ENCODE assay signal across 35 mouse cellular contexts in genomic region chr10:32393859-32394521, GRCm38 (mm10).
"Had no signal": no experiment of that assay in that cellular context is flagged by ENCODE, and none has a peak within 500 bp of the region (broad histone marks: within the 10 kb centered on the region; RNA-seq: fewer than 3 reads in every experiment).

No protein-coding gene starts in this region.

- H3K27ac ChIP-seq: heart, adult 2 months; heart, embryonic 10.5 days; heart, embryonic 13.5 days; heart, embryonic 15.5 days; hindbrain, embryonic 10.5 days; hindbrain, embryonic 12.5 days; hindbrain, embryonic 13.5 days; hindbrain, embryonic 14.5 days; hindbrain, embryonic 15.5 days; hindbrain, postnatal 0 days; intestine, embryonic 15.5 days; kidney, embryonic 15.5 days; kidney, postnatal 0 days; layer of hippocampus, adult 2 months had no signal

- H3K27me3 ChIP-seq: heart, embryonic 12.5 days; heart, embryonic 13.5 days; heart, embryonic 15.5 days; hindbrain, embryonic 12.5 days; hindbrain, embryonic 13.5 days; hindbrain, embryonic 15.5 days; intestine, embryonic 15.5 days; kidney, embryonic 15.5 days had no signal

- H3K9me3 ChIP-seq: heart, embryonic 10.5 days; heart, embryonic 12.5 days; heart, embryonic 13.5 days; heart, embryonic 15.5 days; hindbrain, embryonic 10.5 days; hindbrain, embryonic 12.5 days; hindbrain, embryonic 13.5 days; hindbrain, embryonic 15.5 days; intestine, embryonic 15.5 days; kidney, embryonic 15.5 days had no signal

- H3K4me1 ChIP-seq: heart, embryonic 10.5 days; heart, embryonic 12.5 days; heart, embryonic 13.5 days; heart, embryonic 15.5 days; hindbrain, embryonic 10.5 days; hindbrain, embryonic 12.5 days; hindbrain, embryonic 13.5 days; hindbrain, embryonic 15.5 days; intestine, embryonic 15.5 days; kidney, embryonic 15.5 days had no signal

- H3K9ac ChIP-seq: heart, embryonic 12.5 days; heart, embryonic 13.5 days; heart, embryonic 15.5 days; hindbrain, embryonic 12.5 days; hindbrain, embryonic 13.5 days; hindbrain, embryonic 14.5 days; hindbrain, embryonic 15.5 days; intestine, embryonic 15.5 days; kidney, embryonic 15.5 days had no signal

- H3K4me3 ChIP-seq: heart, adult 2 months; heart, embryonic 10.5 days; heart, embryonic 12.5 days; heart, embryonic 13.5 days; heart, embryonic 15.5 days; hindbrain, embryonic 10.5 days; hindbrain, embryonic 12.5 days; hindbrain, embryonic 13.5 days; hindbrain, embryonic 15.5 days; intestine, embryonic 15.5 days; kidney, embryonic 15.5 days; layer of hippocampus, adult 2 months had no signal

- ATAC-seq: hindbrain, embryonic 16.5 days; hindbrain, postnatal 0 days; inflammation-experienced regulatory T-cells, adult 6 months; intestine, embryonic 15.5 days; intestine, embryonic 16.5 days; intestine, postnatal 0 days had no signal

- H3K4me2 ChIP-seq: heart, embryonic 11.5 days; heart, embryonic 12.5 days; heart, embryonic 13.5 days; heart, embryonic 15.5 days; hindbrain, embryonic 12.5 days; hindbrain, embryonic 13.5 days; hindbrain, embryonic 14.5 days; hindbrain, embryonic 15.5 days; intestine, embryonic 15.5 days; kidney, embryonic 15.5 days had no signal

- H3K36me3 ChIP-seq: heart, embryonic 10.5 days; heart, embryonic 12.5 days; heart, embryonic 13.5 days; heart, embryonic 15.5 days; hindbrain, embryonic 10.5 days; hindbrain, embryonic 12.5 days; hindbrain, embryonic 13.5 days; hindbrain, embryonic 15.5 days; intestine, embryonic 15.5 days; kidney, embryonic 15.5 days had no signal

- DNase-seq: heart, adult 2 months; heart, postnatal 10 days; heart, postnatal 14 days; heart, postnatal 36 days; heart, postnatal 4 days; kidney, adult 11 months; kidney, adult 18-20 months; kidney, adult 2 months; kidney, adult 8-10 months; kidney, adult 9 months; kidney, postnatal 10 days; kidney, postnatal 14 days; kidney, postnatal 25 days; kidney, postnatal 36 days; kidney, postnatal 4 days; layer of hippocampus, adult 9-11 months had no signal
